Mouse (Mus musculus): ENCODE results near the gene Kank3. TPM values are rescaled to one million over a fixed set of nuclear protein-coding genes. Genes with fewer than 3 reads are reported as not detected.

Kank3 gene
- 1 to 10 TPM; 4.7 to 7.4 TPM for total RNA-seq (2023)

DNA sequence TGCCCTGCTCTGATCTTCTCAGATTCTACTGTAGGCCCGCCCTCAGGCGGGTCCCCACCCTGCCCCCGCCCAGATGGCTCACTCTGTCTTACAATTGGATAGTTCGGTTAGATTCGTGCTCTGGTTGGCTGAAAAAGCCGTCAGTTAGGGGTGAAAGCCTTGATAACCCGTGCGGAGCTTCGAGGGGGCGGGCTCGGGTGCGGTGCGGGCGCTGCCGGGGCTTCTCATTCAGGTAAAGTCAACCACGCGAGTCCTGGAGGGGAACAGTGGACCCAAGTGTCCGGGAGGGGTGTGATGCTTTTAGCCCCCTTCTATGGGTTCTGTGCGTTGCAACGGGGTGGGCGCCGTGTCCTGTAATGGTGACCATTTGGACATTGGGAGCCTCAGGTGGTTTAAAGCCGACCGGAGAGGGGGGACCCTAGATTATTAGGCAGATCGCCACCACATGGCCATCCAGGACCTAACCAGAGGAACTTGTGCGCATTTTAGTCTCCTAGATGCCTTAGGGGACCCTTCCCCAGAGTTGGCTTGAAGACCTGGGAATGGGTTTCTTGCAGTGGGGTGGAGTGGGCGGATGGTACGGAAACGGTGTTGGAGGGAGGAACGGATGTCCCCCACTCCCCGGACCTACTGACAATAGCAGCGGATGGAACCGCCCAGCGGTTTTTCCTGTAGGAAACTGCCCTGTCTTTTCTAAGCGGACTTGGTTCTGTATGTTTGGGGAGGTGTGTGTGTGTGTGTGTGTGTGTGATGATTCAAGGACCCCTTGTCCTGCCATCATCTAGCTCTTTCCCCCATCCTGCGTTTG is at the start of gene Kank3:
Gene Kank3, plus strand, starts transcription at position 186 of the 808 bp plus-strand sequence.

DNA sequence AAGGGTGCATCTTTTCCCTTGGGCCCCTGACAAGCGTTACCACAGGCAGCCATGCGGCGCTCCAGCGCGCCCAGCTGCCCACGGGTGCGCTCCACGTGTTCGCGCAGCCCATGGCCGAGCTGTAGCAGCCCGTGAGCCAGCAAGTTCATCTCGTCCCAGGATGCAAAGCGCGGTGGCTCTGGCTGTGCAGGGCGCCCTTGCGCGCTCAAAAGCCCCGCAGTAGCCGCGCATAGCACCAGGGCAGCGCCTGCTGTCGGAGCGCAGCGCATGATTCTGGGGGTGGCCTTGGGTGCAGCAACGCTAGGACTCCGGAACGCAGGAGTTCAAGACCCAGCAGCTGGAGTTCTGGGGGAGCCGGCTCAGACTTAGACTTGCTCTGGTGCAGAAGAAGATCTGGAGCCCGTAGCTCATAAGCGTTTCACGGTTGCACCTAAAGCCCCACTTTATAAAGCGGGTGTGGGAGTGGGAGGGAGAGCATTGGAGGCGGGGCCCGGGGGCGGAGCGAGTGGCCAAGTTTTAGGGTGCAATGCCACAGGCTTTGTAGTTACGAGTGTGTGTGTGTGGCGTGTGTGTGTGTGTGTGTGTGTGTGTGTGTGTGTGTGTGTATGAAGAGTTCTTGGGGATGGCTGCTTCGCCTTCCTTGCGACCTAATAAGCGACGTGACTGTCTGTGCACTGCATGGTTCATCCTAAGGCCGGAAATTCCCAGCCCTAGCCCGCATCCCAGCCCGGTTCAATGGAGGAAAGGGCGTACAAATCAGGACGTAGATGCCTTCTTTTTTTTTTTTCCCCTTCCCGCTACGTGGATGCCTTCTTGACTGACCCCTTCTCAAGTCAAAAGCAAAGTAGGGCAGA is 29.0 kb upstream of the Kank3 start, which contains the start of gene Angptl4:
Gene Angptl4, minus strand, starts transcription at position 707 of the 854 bp plus-strand sequence.

DNA sequence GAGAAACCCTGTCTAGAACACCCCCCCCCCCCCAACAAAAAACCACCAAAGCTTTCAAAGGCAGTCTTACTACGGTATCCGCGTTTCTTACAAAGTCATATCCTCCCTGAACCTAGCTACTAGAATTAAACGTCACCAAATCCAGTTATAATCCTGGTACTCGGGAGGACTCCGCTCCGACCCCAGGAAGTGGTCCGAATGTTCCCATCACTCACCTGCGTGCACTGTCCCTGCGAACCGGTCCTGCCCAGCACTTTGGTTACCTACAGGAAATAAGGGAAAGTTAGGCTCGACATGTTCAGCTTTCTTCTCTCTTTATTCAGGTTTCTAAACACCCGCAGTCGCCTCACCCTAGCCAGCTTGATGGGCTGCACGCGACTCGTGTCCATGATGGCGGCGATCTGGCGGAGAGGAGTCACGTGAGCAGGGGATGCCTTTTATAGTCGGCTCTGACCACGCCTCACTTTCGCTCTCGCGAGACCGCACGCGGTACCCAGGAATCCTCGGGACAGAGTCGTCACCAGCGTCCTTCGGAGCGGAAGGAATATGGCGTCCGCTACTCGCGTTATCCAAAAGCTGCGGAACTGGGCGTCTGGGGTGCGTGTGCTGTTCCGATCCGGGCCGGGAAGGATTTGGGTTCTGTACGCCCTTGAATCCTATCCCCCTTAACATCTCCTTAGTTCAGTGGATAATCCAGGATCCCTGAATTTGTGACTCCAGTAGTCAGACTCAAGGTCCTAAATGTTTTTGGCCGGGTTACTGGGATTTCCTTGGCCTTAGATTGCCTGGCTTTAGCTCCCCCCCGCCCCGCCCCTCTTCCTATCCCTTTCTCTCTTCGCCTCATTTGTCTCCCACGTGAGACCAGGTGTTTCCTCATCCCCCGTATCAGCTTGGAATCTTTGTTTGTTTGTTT is 14.0 kb downstream of the Kank3 start, which contains the start of the genes Rps28 and Ndufa7:
Gene Rps28, minus strand, starts transcription at position 479 of the 913 bp plus-strand sequence.
Gene Ndufa7, plus strand, starts transcription at position 489 of the 913 bp plus-strand sequence.

DNA sequence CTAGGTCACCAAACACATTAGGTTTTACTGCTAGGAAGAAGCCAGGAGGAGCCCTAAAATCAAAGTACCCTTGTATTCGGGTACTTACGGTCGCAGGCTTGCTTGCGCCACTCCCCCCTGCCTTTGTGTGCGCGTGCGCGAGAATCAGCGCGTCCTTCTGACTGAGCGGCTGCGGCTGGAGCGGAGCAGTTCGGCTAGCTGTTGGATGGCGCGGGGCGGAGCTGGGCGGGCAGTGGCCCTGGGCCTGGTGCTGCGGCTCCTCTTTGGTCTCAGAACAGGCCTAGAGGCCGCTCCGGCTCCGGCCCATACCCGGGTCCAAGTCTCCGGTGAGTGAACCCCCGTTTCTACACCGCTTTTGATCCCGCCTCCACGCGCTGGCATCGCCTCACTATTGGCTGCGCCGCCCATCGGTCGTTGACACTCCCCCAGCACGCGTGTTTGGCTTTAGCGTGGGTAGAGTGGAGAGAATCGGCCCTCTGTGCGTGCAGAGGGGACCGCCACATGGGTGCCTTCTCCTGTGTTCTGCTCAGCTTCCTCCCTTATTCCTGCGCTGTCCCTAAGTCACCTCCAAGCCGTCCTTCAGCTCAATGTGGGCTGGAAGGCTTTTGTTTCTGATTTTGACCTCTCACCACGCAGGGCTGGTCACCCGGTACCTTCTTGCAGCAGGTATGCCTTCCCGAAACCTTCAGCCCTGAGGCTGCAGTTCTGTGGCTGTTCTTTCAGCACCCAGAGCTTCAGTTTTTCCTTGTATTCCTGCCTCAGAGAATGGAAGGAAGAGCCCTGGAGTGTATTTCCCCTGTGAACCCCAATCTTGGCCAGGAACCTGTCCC is 32.9 kb downstream of the Kank3 start, which contains the start of gene Cd320:
Gene Cd320, plus strand, starts transcription at position 126 of the 830 bp plus-strand sequence.

Other genes with a start within 250 kb of the Kank3 start
- 10 to 100 TPM; 64.8 to 66.7 TPM for gene Zfp414, start 181.4 kb upstream of the Kank3 start, total RNA-seq (2023)
- 100 to 1,000 TPM; 361 to 386 TPM for gene Pram1, start 172.5 kb upstream of the Kank3 start, total RNA-seq (2023)
- 100 to 1,000 TPM; 181 to 236 TPM for gene Hnrnpm, start 123.7 kb upstream of the Kank3 start, total RNA-seq (2023)
- gene March2, start 91.8 kb upstream of the Kank3 start, total RNA-seq (2023), result 10 to 100 TPM; 58.9 to 59.2 TPM
- 100 to 1,000 TPM; 174 to 180 TPM for gene Rab11b, start 50.0 kb upstream of the Kank3 start, total RNA-seq (2023)
- gene Angptl4, start 28.7 kb upstream of the Kank3 start, total RNA-seq (2023), result 1 to 10 TPM; 1.1 to 1.2 TPM
- gene Rps28, start 14.0 kb downstream of the Kank3 start, total RNA-seq (2023), result 1,000 to 10,000 TPM; 1,073 to 1,248 TPM
- gene Ndufa7, start 14.1 kb downstream of the Kank3 start, total RNA-seq (2023), result 100 to 1,000 TPM; 110 to 135 TPM
- 1 to 10 TPM; 1.1 to 1.5 TPM for gene Cd320, start 32.6 kb downstream of the Kank3 start, total RNA-seq (2023)
- not detected for gene Gm7029, start 63.3 kb downstream of the Kank3 start, total RNA-seq (2023)
- 10 to 100 TPM; 45.6 to 48.3 TPM for gene Kifc1, start 80.1 kb downstream of the Kank3 start, total RNA-seq (2023)
- gene Platr17, start 94.6 kb downstream of the Kank3 start, total RNA-seq (2023), result under 1 TPM in 1 of 2 experiments, not detected in 1; 0.66 TPM
- gene Daxx, start 98.9 kb downstream of the Kank3 start, total RNA-seq (2023), result 10 to 100 TPM; 42.9 to 43.9 TPM
- gene Tapbp, start 105.4 kb downstream of the Kank3 start, total RNA-seq (2023), result 100 to 1,000 TPM; 238 to 240 TPM
- 10 to 100 TPM; 32.0 to 36.2 TPM for gene Zbtb22, start 105.4 kb downstream of the Kank3 start, total RNA-seq (2023)
- gene Rgl2, start 119.0 kb downstream of the Kank3 start, total RNA-seq (2023), result 100 to 1,000 TPM; 208 to 226 TPM
- 10 to 100 TPM; 56.6 to 57.6 TPM for gene Pfdn6, start 129.8 kb downstream of the Kank3 start, total RNA-seq (2023)
- gene Wdr46, start 130.1 kb downstream of the Kank3 start, total RNA-seq (2023), result 10 to 100 TPM; 18.7 to 20.9 TPM
- 10 to 100 TPM; 10.7 to 12.0 TPM for gene B3galt4, start 141.0 kb downstream of the Kank3 start, total RNA-seq (2023)
- gene Vps52, start 145.3 kb downstream of the Kank3 start, total RNA-seq (2023), result 10 to 100 TPM; 51.7 to 59.1 TPM
- 100 to 1,000 TPM; 438 to 472 TPM for gene Rps18, start 145.5 kb downstream of the Kank3 start, total RNA-seq (2023)
- 100 to 1,000 TPM; 950 to 982 TPM for gene H2-K1, start 189.8 kb downstream of the Kank3 start, total RNA-seq (2023)
- 10 to 100 TPM; 13.7 to 14.8 TPM for gene Ring1, start 214.2 kb downstream of the Kank3 start, total RNA-seq (2023)
- gene H2-Ke6, start 217.5 kb downstream of the Kank3 start, total RNA-seq (2023), result 10 to 100 TPM; 69.5 to 70.9 TPM
- 10 to 100 TPM; 60.0 to 81.8 TPM for gene Slc39a7, start 221.2 kb downstream of the Kank3 start, total RNA-seq (2023)
- 10 to 100 TPM; 57.4 to 59.4 TPM for gene Rxrb, start 221.3 kb downstream of the Kank3 start, total RNA-seq (2023)
- 1 to 10 TPM; 4.2 to 7.9 TPM for gene Col11a2, start 228.9 kb downstream of the Kank3 start, total RNA-seq (2023)

Measured in neutrophil, adult 59 days (primary cell).